Mouse (Mus musculus) heart, postnatal 0 days (tissue): Measurements from ENCODE around the gene Gm1043.

Experiments
- CTCF ChIP-seq: IDR thresholded peaks from 2 replicates; pipeline ENCODE4 v1.5.1; 2016; ENCODE audit warnings: antibody characterized with exemption, control low read depth, low read depth
- EP300 ChIP-seq: IDR thresholded peaks from 2 replicates; pipeline ENCODE4 v1.6.1; 2016; ENCODE audit warnings: antibody characterized with exemption, low read depth

GRCm38 (mm10) chr5:37205420-37205819 is 120.2 kb downstream of the Gm1043 start:
- TF ChIP-seq EP300 (no peak), CTCF (no peak)
